Mouse (Mus musculus): ENCODE data around the gene Cldn22.
"Not testable (repeated sequence)": the region's sequence is repeated elsewhere in the genome, so short reads cannot be mapped to it uniquely, and the experiment has no call there.

Cldn22 gene

GRCm38 (mm10) chr8:47824182-47824581 lies at the start of gene Cldn22:
Gene Cldn22 (plus strand): TSS chr8:47824482.
- DNase-seq = no peak

GRCm38 (mm10) chr8:47777415-47777814 lies 46.9 kb upstream of the Cldn22 start:
- no peak for DNase-seq

GRCm38 (mm10) chr8:47779589-47779988 lies 44.7 kb upstream of the Cldn22 start:
- no peak for DNase-seq

DNA sequence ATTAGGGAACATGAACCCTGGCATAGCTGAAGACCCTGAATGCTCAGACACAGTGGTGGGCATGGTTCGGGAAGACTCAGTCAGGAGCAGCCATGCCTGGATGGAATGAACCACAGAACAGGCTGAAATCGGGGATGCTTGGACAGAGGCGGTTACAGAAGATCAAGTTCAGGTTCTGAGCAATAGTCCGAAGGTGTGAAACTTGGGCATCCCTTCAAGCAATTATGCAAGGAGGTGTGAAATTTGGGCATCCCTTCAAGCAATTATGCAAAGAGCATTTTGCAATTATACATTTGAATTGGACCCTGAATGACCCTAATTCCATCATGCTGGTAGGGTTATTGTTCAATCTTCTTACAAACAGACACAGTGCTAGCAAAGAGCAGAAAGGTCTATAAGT lies 42.4 kb upstream of the Cldn22 start:
- DNase-seq = no peak

GRCm38 (mm10) chr8:47783544-47783943 lies 40.7 kb upstream of the Cldn22 start:
- DNase-seq = no peak

- DNase-seq = no peak
Measured at GRCm38 (mm10) chr8:47783944-47784343, 40.3 kb upstream of the Cldn22 start.

GRCm38 (mm10) chr8:47784436-47784835 lies 39.8 kb upstream of the Cldn22 start:
- no peak for DNase-seq

- DNase-seq = no peak
Measured at GRCm38 (mm10) chr8:47786323-47786722, 38.0 kb upstream of the Cldn22 start.

GRCm38 (mm10) chr8:47787705-47788104 lies 36.6 kb upstream of the Cldn22 start:
- DNase-seq = no peak

DNA sequence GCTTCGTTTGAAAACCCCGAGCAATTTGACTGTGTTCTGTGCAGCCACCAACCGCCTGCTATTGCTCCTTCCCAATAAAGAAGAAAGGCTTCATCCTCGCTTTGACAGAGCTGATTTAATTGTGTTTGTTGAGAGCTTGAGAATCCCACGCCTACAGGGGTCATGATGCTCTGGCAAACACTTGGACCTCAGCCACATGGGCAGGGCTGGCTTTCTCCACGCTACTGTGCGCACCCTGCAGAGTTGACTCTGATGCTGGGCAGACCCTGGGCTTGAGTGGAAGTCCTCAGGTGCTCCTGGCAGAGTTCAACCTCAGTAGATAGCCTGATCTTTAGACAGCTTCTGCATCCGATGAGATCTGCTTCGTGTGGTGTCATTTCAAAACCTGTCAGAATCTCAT lies 32.3 kb upstream of the Cldn22 start:
- DNase-seq = no peak

DNA sequence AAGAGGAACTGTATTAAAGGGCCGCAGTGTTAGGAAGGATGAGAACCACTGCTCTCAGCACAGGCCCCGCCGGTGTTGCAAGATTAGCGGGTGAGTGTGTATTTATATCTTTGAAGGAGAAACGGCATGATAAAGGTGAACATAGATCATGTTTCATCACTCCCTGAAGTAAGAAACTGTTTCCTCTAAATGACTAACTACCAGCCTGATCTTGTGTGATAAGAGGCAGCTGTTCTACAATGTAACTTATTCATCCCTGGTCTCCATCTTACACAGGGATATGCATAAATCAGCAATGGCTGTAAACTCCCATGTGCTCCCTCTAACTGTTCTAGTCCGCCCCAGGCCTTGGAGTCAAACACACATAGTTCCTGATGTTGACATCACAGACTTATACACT lies 24.8 kb upstream of the Cldn22 start:
- no peak for DNase-seq

DNA sequence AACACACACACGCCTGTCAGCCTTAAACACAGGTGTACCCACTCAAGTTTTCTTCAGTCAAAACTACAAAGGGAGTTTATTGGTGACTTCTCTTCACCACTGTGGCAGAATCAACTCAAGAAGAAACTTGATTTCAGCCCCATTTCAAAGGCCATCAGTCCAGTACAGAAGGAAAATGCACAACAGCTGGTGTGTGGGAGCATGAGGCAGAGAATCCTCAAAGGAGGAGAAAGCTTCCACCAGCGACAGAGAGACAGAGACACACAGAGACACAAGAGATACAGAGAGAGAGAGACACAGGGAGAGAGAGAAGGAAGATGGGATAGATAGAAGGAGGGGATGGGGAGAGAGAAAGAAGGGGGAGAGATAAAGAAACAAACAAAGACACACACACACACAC lies 21.9 kb upstream of the Cldn22 start:
- DNase-seq = no peak

GRCm38 (mm10) chr8:47804262-47804661 lies 20.0 kb upstream of the Cldn22 start:
- no peak for DNase-seq

GRCm38 (mm10) chr8:47809970-47810665 lies 14.2 kb upstream of the Cldn22 start:
- no peak for DNase-seq

- no peak for DNase-seq
Measured at GRCm38 (mm10) chr8:47810666-47811015, 13.6 kb upstream of the Cldn22 start.

DNA sequence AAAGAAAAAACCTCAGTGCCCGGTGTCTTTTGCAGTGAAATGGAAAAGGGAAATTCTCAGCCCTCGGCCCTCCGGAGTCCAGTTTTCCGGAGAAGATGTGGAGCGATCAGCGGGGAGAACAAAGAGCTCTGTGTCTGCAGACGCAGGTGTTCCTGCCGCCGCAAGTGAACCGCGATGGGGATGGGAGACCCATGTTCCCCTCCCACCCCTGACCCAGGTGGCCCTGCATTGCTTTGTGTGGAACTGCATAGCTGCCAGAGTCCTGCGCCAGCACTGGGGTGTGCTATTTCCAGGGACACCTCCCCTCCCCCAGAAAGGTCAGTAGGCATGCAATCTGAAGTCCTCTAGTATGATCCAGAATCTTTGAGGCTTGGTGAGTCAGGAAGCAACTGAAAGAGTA lies 13.1 kb upstream of the Cldn22 start:
- no peak for DNase-seq

DNA sequence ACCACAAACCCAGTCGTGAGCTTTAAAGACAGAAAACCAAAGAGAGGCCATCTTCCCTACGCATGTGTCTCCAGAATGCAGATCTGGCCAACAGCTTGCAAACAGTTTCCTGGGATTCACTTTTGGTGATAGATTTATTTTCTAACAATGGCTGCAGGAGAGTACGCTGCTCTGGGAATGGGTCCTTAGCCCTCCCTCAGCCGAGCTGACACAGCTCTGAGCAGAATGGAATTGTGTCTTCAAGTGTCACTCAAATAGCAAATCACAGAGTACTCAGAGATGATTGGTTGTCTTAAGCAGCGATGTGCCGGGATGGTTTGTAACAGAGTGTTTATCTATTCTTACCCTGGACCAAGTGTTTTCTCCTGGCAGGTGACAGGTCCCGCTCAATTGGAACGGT lies 5.2 kb upstream of the Cldn22 start:
- no peak for DNase-seq

- DNase-seq = no peak
Measured at GRCm38 (mm10) chr8:47820914-47821772, 3.1 kb upstream of the Cldn22 start.

DNA sequence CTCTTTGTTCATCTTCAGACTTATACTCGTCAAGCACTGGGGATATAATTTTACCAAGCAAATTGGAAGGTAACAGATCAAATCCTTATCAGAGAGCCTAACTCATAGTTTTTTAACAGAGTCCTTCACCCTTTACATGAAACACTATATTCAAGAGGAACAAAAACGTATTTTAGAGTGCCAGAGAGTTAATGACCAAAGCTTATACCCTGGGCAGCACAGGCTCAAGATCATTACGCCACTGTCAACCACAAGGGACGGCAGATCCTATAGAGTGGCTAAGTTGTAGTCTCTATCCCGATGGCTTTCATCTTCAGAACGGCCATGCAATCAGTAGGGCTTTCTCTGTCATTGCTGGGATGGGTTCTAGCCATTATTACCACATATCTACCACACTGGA lies 2.4 kb upstream of the Cldn22 start, which contains the start of gene Cldn24:
Gene Cldn24, plus strand, starts transcription at position 301 of the 400 bp plus-strand sequence.
- no peak for DNase-seq

- not testable (repeated sequence) for DNase-seq
Measured at GRCm38 (mm10) chr8:47822541-47822940, 1.7 kb upstream of the Cldn22 start.

GRCm38 (mm10) chr8:47823777-47824176 lies 505 bp upstream of the Cldn22 start:
- no peak for DNase-seq

- DNase-seq = no peak
Measured at GRCm38 (mm10) chr8:47825596-47825995, 1.3 kb downstream of the Cldn22 start.

DNA sequence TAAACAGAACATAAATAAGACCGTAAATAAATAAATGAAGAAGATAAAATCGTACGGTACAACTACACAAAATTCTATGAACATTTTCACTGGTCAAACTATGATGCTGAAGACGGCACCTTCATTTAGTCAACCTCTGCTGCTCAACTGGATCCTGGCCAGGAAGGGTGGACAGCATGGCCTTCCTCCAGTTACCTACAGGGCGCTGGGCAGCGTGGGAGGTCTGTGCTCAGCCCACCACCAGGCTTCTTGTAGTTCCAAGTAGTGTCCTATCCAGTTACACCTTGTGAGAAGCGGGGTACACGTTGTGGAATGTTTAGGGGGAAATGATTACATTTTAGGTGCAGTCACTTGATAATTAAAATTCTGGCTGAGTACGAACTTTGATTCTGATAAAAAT lies 2.6 kb downstream of the Cldn22 start:
- DNase-seq = no peak

DNA sequence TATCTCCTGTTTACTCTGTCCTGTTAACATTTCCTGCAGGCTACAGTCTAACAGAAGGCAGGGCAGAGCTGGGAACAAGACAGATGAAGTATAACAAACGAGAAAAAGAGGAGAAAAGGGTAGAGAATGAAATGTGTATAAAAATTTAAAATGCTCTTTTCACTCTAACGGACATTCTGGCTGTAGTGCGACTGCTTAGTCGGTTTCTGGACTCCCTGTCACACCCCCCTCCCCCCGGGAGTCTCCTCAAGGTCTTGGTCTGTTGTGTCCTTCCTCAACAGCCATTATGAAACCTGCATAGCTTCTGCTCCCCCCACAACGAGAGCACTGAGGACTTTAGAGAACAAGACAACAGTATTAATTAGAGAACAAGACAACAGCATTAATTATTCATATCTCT lies 8.3 kb downstream of the Cldn22 start:
- DNase-seq = no peak
